Mouse (Mus musculus) hindlimb bud, embryonic 11.5 days (tissue): ENCODE measurements around the gene P2rx5.

ENCODE experiments used
- DNase-seq: peaks from one replicate; pipeline ENCODE4 v3.0.0-alpha.2; 2012; ENCODE audit warnings: low read depth, low spot score; ENCODE audit errors: extremely low spot score

The P2rx5 gene

GRCm38 (mm10) chr11:73175612-73176011, 15.4 kb downstream of the P2rx5 start:
- no peak for DNase-seq

GRCm38 (mm10) chr11:73176186-73176585, 16.0 kb downstream of the P2rx5 start:
- no peak for DNase-seq

DNA sequence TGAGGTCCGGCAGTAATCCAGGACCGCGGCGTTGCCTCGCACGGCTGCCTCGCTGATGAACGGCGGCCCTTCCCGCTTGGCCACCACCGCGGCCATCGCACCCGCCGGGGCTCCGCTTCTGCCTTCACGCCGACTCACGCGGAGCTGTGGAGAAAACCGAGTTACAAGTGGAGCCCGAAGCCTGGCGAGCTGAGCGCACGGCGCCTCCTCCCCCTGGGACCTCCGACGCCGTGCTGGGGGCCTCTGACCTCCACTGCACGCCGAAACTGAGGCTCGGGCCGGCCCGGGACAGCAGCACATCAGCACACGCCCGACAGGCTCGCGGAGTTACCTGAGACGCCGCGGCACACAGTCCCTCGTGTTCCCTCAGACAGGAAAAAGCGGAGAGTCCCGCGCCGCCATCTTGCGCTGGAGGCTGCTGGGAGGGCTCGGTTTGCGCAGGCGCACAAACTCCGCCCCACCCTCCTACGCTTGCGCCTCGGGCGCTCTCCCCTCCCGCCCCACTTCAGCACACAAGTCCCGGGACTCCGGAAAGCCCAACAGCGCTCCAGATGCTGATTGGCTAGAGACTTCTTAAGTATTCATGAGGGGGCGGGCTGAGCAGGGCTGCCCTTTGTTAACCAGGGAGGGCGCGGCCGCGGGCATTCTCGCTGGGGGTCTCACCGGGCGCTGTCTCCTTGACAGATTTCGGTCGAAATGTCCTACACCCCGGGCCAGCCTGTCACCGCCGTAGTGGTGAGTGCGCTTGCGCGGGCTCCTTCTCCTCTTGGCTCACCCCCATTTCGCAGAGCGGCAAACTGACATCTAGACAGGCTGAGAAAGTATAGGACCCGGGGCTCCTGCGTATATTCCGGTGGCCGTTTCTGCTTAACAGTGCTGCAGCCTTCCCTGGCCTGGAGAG, 16.6 kb downstream of the P2rx5 start, which contains the start of the genes Emc6 and Tax1bp3:
Gene Emc6 (minus strand): TSS at position 430 of the 901 bp plus-strand sequence.
Gene Tax1bp3 (plus strand): TSS at position 476 of the 901 bp plus-strand sequence.
- peak; percentile 92 for DNase-seq

DNA sequence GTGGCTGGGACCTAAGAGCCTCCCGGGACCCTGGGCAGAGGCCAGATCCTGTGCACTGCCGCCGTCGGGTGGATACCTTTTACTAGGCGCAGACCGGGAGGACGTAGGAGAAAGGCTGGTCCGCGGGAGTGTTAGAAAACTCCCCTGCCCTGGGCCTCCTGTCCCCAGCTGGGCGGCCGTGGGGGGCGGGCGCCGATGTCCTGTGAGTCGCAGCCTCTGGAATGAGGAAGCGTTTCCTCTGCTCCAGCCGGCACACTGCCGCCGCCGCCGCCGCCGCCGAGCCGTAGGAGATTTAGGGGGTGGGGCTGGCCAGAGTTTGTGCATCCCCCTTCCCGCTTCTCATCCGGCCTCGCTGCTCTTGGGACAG, 17.3 kb downstream of the P2rx5 start:
- no peak for DNase-seq

GRCm38 (mm10) chr11:73177895-73178294, 17.7 kb downstream of the P2rx5 start:
- DNase-seq = no peak

DNA sequence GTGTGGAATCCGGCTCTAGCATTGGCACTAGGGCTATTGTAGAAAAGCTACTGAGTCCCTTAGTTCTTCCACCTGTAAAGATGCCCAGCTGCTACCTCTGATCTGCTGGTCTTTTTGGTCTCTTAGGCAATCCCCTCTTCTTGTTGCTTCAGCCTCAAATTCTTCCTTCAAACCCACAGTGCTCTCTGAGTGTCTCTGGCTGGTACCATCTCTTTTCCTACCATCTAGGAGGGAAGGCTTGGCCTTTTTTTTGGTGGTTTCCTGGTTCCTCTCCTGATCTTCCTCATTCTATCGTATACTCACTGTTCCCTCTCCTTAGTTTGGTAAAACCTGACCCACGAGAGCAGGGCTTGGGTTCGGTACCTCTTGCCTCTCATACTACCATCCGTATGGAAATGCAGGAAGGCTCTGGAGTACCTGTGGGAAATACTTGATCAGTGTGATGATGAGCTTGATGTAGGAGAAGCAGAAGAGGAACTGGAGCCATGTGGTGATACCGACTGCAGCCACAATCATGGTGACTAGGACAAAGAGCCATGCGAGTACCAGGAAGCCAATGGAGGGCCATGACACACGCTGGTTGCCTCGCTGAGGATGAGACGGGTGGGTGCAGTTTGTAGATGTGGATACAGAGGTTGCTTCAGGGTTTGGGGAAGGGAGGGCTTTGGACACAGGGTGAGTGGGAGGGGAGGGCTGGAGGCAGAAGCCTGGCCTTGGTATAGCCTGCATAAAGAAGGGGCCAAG, 25.8 kb downstream of the P2rx5 start:
- no peak for DNase-seq

GRCm38 (mm10) chr11:73187231-73187630, 27.0 kb downstream of the P2rx5 start:
- no peak for DNase-seq

GRCm38 (mm10) chr11:73193047-73193446, 32.8 kb downstream of the P2rx5 start:
- no peak for DNase-seq

GRCm38 (mm10) chr11:73194444-73194843, 34.2 kb downstream of the P2rx5 start:
- no peak for DNase-seq

DNA sequence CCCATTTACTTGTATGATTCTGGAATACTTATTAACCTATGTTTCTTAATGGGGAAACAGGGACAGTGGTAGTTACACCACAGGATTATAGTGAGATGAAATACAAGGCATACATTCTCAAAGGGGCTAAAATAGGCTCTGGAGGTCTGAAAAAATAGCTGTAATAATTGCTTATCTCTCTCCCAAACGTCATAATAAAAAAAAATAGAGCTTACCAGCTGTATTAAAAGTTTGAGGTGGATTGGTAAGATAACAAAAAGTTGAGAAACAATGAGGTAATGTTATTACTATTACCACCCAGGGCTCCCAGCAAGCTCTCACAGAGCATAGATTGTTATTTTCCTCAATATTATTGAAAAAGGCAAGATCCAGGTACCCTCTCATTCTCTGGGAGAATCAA, 38.0 kb downstream of the P2rx5 start:
- DNase-seq = no peak

- peak; percentile 73 for DNase-seq
These were observed 38.5 kb downstream of the P2rx5 start, which contains the start of gene Ctns for GRCm38 (mm10) chr11:73198603-73199229. Gene Ctns (minus strand): TSS chr11:73199042.

GRCm38 (mm10) chr11:73199230-73199712, 39.0 kb downstream of the P2rx5 start, which contains the start of gene Shpk:
Gene Shpk (plus strand): TSS chr11:73199460.
- DNase-seq = peak; percentile 80

GRCm38 (mm10) chr11:73199879-73200278, 39.7 kb downstream of the P2rx5 start:
- DNase-seq = no peak

DNA sequence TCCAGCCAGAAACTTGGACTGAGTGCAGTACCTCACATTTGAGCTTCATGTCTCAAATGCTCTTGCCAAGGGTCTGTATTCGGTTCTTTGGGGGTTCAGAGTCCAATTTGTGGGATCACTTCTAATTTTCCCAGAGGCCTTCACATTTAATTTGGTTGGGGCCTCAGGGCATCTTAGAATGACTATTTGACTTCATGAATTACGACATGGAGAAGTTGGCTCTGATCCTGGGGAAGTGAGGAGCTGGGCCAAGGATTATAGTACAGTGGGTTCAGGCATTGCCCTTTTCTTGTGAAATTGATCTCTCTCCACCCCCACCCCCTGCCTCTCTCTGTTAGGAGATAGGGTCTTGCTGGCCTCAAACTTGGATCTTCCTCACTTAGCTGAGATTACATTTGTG, 40.8 kb downstream of the P2rx5 start:
- DNase-seq = no peak

GRCm38 (mm10) chr11:73201597-73201996, 41.4 kb downstream of the P2rx5 start:
- no peak for DNase-seq

DNA sequence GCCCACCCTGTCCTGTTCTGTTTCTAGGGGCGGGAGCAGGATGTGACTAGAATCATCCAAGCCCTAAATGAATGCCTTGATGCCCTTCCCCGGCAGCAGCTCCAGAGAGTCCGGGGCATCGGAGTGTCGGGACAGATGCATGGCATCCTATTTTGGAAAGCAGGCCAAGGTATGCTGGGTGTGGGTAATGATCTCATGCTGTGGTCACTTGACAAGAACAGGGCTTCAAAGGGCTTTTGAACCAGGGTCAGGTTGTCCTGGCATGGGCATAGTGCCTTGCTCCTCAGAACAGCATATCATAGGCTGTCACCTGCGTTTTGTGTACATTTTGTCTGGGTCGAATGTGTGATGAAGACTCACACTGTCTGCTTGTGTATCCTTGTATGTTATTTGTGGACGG, 43.7 kb downstream of the P2rx5 start:
- no peak for DNase-seq

DNA sequence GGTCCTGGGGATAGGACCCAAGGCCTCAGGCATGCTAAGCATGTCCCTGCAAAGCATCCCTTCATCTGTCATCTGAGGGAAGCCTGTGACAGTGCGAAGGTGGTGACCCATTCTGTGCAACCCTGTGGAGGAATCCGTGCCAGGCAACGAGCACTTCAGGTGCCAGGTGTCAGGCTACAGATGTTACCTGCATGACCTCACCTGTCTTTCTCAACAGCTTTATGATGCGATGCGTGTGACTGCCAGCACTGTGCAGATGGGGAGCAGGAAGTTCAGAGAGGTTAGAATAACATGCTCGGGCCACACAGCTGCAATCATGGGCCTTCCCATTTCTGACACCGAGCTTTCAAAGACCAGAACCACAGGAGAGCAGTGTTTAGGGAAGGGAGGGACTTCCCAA, 45.0 kb downstream of the P2rx5 start:
- no peak for DNase-seq

- no peak for DNase-seq
These were observed 47.4 kb downstream of the P2rx5 start for GRCm38 (mm10) chr11:73207621-73208020.

GRCm38 (mm10) chr11:73213956-73214355, 53.7 kb downstream of the P2rx5 start:
- DNase-seq = no peak

DNA sequence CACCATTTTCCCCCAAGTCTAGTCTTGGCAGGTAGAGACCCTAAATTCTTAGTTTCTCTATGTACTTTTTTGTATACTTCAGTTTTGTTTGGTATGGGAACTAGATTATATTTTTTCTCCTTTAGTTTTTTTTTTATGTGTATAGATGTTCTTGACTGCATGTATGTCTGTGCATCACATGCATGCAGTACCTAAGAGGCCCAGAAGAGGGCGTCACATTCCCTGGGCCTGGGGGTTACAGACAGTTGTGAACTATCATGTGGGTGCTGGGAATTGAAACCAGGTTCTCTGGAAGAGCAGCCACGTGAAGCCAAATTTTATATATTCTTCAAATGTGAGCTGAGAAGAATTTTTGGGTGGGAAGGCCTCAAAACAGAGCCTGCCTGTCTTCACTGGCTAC, 59.5 kb downstream of the P2rx5 start:
- no peak for DNase-seq

DNA sequence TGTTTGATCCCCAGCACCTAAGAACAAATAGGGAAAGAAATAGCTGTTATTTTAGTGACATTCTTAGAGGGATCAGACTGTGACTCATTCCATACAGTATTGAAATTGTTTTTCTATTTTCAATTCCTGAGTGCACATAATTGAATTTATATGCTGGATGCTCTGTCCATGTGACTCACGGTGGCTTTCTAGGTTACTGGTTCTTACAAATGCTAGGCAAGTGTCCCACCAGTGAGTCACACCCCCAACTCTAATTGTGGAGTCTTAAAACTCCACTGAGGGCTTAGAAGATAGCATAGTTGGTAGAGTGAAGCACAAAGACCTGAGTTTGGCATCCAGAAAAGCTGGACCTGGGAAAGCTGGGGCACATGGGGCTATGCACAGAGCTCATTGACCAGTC, 60.4 kb downstream of the P2rx5 start:
- no peak for DNase-seq
